ENCODE assay signal across 8 mouse cellular contexts in the genomic region with DNA sequence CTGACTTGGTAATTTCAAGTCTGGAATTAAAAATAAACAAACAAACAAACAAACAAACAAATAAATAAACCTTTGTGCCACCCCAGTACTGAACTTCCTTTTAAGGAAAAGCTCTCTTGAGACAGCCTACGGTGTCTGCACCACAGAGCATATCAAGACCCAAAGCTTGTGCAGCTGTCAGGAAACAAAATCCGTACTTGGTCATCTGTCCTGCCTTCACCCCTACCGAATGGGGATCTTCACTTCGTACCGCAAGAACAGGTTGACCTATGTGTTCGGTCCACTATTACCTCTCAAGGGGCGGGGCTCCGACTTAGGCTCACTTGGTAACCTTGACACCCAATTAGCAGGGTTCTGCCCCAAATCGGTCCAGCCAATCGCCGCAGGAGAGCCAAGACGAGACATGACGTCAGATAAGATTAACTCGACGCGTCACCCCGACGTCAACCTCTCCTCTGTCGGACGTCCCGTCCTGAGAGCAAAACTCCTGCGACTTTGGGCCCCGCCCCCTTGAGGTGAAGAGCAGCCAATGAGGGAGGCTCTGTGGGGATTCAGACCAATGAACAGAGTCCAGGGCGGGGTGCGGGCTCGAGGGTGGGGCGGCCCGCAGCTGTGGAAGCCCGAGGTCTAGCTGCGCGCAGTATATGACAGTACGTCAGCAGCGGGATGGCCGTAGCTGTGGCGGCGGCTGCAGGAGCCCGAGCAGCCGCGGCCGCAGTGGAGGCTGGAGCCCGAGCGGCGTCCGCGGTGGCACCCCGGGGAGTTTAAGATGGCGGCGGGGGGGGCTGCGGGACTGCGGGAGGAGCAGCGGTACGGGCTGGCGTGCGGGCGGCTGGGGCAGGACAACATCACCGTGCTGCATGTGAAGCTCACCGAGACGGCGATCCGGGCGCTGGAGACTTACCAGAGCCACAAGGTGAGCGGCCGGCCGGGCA. TPM values are rescaled to one million over a fixed set of nuclear protein-coding genes. Genes with fewer than 3 reads are reported as not detected.
DNase-seq lines count a peak whose midpoint lies in the region; ATAC-seq lines count a peak whose summit lies in the region.

No protein-coding gene starts in this region.

- peak overlapping the region; percentile 92 for H3K4me3 ChIP-seq in hindbrain, embryonic 15.5 days

- peaks cover 18% of the 10 kb centered on the region for H3K4me1 ChIP-seq in hindbrain, embryonic 15.5 days (replicated peaks)

- H3K27ac ChIP-seq in hindbrain, embryonic 15.5 days (replicated peaks) = peak overlapping the region; percentile 59

- H3K27me3 ChIP-seq in hindbrain, embryonic 15.5 days = peaks cover 3% of the 10 kb centered on the region; the same call in 1 of the 2 replicates

- H3K9me3 ChIP-seq in hindbrain, embryonic 15.5 days = no peaks in the 10 kb centered on the region

- peak overlapping the region; percentile 80 for H3K4me2 ChIP-seq in hindbrain, embryonic 15.5 days

- H3K36me3 ChIP-seq in hindbrain, embryonic 15.5 days = no peaks in the 10 kb centered on the region

- H3K9ac ChIP-seq in hindbrain, embryonic 15.5 days = peak overlapping the region; percentile 71

- peak; percentile 100 for ATAC-seq in hindbrain, embryonic 15.5 days (ENCODE audit: low FRiP score, low read depth)

- peak; percentile 93 for DNase-seq in T-cell, adult 2 months (ENCODE audit: low spot score)
- peak; percentile 57 to 69 for DNase-seq in cerebellum, postnatal 36 days
- DNase-seq in frontal cortex, postnatal 36 days (ENCODE audit: low spot score in 2 of 2) = peak; percentile 79 to 87
- peak; percentile 89 for DNase-seq in left cerebral cortex, adult 11 months (ENCODE audit: low spot score)
- DNase-seq in lung, postnatal 4 days = peak; percentile 95 to 96
- peak; percentile 93 for DNase-seq in right cerebral cortex, adult 18-20 months
- peak; percentile 54 for DNase-seq in urinary bladder, postnatal 10 days (ENCODE audit: low spot score)

- WGBS in hindbrain, embryonic 15.5 days = 6% methylated on average over 62 of the region's 64 CpGs

RNA-seq across cellular contexts. Expression of a gene that starts 0.6 kb away (rescaled TPM):
- polyA plus RNA-seq in hindbrain, embryonic 15.5 days (2015; fragmentation: Nextera tagmentation; extraction: Ambion mirVana) = 2.3 and 2.8 TPM in 2 replicates

Comparison
In these comparisons a context has a peak if more than half of its experiments do, and no peak if none do; other contexts are left out.
1. Peak in every context shown above with its lines: DNase-seq, ATAC-seq, H3K4me3 ChIP-seq and H3K27ac ChIP-seq.